Mouse (Mus musculus) midbrain, embryonic 11.5 days (tissue): ENCODE measurements around the gene Csde1. TPM values are rescaled to one million over a fixed set of nuclear protein-coding genes. Genes with fewer than 3 reads are reported as not detected.

ENCODE experiments used
- ATAC-seq: fragments of 200-750 bp; cut with Nextera tagmentation; 2 replicates; pipeline ENCODE4 v1.8.0; 2017; ENCODE audit warnings: moderate TSS enrichment, moderate library complexity; ENCODE audit not compliant: low FRiP score
- DNase-seq: peaks from one replicate; pipeline ENCODE4 v3.0.0; 2015; ENCODE audit warnings: low spot score; ENCODE audit errors: missing footprints
- H3K27ac ChIP-seq: fragments of 300-500 bp; sonication (generic); 2 replicates; pipeline ENCODE4 v1.5.1; 2014; ENCODE audit warnings: low read depth, low read length
- H3K27me3 ChIP-seq: fragments of 300-500 bp; sonication (generic); 2 replicates; pipeline ENCODE4 v1.6.1; 2014; ENCODE audit warnings: mild to moderate bottlenecking, low read length, moderate library complexity, mixed read lengths; ENCODE audit not compliant: control insufficient read depth, insufficient read depth
- H3K36me3 ChIP-seq: fragments of 300-500 bp; sonication (generic); 2 replicates; pipeline ENCODE4 v1.6.1; 2014; ENCODE audit warnings: mild to moderate bottlenecking, low read length, moderate library complexity, mixed read lengths; ENCODE audit not compliant: control insufficient read depth, insufficient read depth
- H3K4me1 ChIP-seq: fragments of 300-500 bp; sonication (generic); 2 replicates; pipeline ENCODE4 v1.6.1; 2014; ENCODE audit warnings: low read length; ENCODE audit not compliant: control insufficient read depth, insufficient read depth
- H3K4me2 ChIP-seq: fragments of 300-500 bp; sonication (generic); 2 replicates; pipeline ENCODE4 v1.6.1; 2014; ENCODE audit warnings: mild to moderate bottlenecking, moderate library complexity
- H3K4me3 ChIP-seq: fragments of 300-500 bp; sonication (generic); 2 replicates; pipeline ENCODE4 v1.5.1; 2014; ENCODE audit warnings: low read depth, low read length
- H3K9ac ChIP-seq: fragments of 300-500 bp; sonication (generic); 2 replicates; pipeline ENCODE4 v1.6.1; 2014; ENCODE audit warnings: low read length
- H3K9me3 ChIP-seq: fragments of 300-500 bp; sonication (generic); 2 replicates; pipeline ENCODE4 v1.6.1; 2016; ENCODE audit warnings: low read length; ENCODE audit not compliant: control insufficient read depth
- WGBS: fragments of 180-500 bp; shearing (Covaris S2); extraction: QIAGEN DNeasy Blood & Tissue Kit; methylation state at CpG from one replicate; pipeline ENCODE4 v1.1.7; 2014; 5-methylcytosine and 5-hydroxymethylcytosine counted together
- polyA plus RNA-seq: library from polyadenylated mRNA; unstranded; fragments of >200 nt; fragmentation: Nextera tagmentation; extraction: Ambion mirVana; gene quantifications from 2 replicates; pipeline ENCODE4 v1.2.1, GENCODE M21; 2014

The Csde1 gene
- polyA plus RNA-seq, 1 experiment from 2014 or later = 522 TPM

DNA sequence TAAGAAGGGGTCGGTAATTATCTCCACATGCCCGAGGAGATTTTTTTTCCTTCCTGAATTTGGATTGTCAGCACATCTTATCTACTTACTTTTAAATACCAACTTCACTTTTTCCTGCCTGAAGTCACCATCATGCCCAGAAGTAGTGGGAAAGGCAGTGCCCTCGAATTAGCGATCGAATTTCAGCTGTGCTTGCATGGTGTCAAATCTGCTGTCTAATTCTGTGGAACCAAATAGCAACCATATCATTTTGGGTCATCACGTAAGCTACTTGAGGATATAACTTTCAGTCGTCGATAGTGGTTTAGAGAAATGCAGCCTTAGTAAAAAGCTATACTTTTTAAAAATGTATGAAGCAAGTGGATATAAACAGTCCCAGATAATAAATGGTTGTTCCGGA, 56.2 kb downstream of the Csde1 start:
- Histone ChIP-seq H3K9me3 (no peaks in the 10 kb centered on the region), H3K27ac (no peak overlapping the region), H3K4me2 (no peak overlapping the region), H3K36me3 (no peaks in the 10 kb centered on the region), H3K4me3 (no peak overlapping the region), H3K27me3 (no peaks in the 10 kb centered on the region), H3K4me1 (no peaks in the 10 kb centered on the region), H3K9ac (no peak overlapping the region)
- ATAC-seq (no peak), DNase-seq (no peak)
- 94% methylated on average over 9 of the region's 9 CpGs for WGBS

DNA sequence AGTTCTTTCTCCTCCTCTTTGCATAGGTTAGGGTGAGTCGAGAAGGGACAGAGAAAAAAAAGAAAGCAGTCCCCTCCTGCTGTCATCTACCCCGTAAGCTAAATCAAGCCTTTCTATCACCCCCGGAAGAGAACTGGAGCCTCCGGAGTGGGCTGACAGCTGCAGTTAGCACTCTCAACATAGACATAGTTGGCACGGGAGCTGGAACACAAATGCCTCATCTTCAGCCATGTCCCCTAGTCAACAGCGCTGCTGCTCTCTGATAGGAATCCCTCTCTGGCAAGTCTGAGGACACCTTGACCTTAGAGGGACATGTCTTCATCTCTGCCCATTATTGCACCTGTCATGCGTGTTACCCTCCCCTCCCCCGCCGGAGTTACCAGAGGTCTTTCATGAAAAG, 59.1 kb downstream of the Csde1 start:
- no peaks in the 10 kb centered on the region for H3K4me1 ChIP-seq
- no peak overlapping the region for H3K4me3 ChIP-seq
- DNase-seq (no peak), ATAC-seq (no peak)
- no peak overlapping the region for H3K9ac ChIP-seq
- WGBS = 91% methylated on average over 9 of the region's 9 CpGs
- H3K4me2 ChIP-seq = no peak overlapping the region
- no peaks in the 10 kb centered on the region for H3K36me3 ChIP-seq
- H3K27me3 ChIP-seq = no peaks in the 10 kb centered on the region
- no peak overlapping the region for H3K27ac ChIP-seq
- H3K9me3 ChIP-seq = no peaks in the 10 kb centered on the region

DNA sequence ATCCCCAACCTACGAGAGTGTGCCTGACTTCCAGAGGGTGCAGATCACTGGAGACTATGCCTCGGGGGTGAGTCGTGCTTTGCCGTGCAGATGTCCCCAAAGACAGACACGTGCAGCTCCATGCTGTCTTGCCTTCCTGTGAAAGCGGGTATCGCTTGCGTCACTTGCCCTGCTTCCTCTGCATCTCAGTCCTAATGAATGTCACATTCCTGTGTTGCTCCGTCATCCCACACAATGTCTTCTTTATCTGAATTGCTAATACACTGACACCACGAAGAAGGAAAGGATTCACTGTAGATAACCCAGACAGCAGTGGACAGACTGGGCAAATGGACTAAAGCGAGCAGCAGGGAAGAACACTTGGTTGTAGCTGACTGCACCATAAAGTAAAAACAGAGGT, 60.8 kb downstream of the Csde1 start:
- no peaks in the 10 kb centered on the region for H3K4me1 ChIP-seq
- ATAC-seq = no peak
- no peaks in the 10 kb centered on the region for H3K36me3 ChIP-seq
- H3K4me3 ChIP-seq = no peak overlapping the region
- 73% methylated on average over 11 of the region's 11 CpGs for WGBS
- no peak overlapping the region for H3K4me2 ChIP-seq
- no peak overlapping the region for H3K27ac ChIP-seq
- H3K9me3 ChIP-seq = no peaks in the 10 kb centered on the region
- H3K9ac ChIP-seq = no peak overlapping the region
- DNase-seq = no peak
- H3K27me3 ChIP-seq = no peaks in the 10 kb centered on the region

DNA sequence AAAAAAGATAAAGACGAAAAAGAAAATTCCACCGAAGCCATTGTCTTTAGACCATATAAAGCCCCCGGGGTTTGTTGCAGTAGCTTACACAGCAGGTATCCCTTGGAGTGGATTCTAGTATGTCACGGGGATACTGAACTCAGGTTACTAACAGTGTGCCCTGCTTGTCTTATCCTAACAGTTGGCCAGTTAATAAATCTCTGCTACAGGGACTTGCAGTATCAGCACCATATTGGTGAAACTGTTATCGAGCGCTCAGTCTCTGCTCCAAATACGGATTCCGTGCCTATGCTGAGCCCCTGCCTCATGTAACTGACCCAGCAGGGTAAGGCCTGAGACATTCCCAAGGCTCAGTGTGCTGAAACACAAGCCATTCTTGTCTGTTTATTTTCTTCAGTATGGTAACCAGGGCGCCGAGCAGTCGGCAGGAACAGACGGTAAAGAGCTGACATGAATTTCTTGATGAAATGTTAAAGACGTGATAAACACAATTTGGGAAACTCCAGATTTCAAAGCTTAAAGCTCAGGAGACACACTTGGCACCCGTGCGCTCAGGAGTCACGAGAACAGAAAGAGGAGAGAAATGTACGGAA, 61.7 kb downstream of the Csde1 start:
- ATAC-seq = no peak
- DNase-seq = no peak
- 84% methylated on average over 17 of the region's 17 CpGs for WGBS

DNA sequence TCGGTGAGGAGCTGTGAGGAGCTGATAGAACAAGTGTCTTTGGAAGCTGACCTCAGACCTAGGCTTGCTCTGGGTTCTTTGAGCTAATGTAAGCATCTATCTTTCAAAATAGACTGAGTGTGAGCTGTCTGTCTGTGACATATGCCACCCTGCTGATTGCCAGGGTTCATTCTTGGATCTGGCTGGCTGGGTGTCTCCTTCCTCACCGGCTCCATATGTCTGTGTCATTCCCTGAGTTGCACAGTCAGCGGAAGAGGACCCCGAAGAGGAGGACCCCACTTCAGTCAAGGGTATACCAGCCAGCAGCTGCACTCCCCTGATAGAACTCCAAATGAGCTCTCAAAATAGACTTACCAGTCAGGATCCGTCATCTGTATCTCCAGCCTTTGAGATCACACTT, 62.5 kb downstream of the Csde1 start:
- Histone ChIP-seq H3K36me3 (no peaks in the 10 kb centered on the region), H3K4me3 (no peak overlapping the region), H3K4me1 (no peaks in the 10 kb centered on the region), H3K9ac (no peak overlapping the region), H3K27ac (no peak overlapping the region), H3K9me3 (no peaks in the 10 kb centered on the region), H3K4me2 (no peak overlapping the region), H3K27me3 (no peaks in the 10 kb centered on the region)
- WGBS = 91% methylated on average over 5 of the region's 5 CpGs
- ATAC-seq (no peak), DNase-seq (no peak)

More for the DNA sequence above, 61.7 kb downstream of the Csde1 start:
- no peak overlapping the region for H3K27ac ChIP-seq
- no peak overlapping the region for H3K4me2 ChIP-seq
- H3K36me3 ChIP-seq = no peaks in the 10 kb centered on the region
- H3K4me1 ChIP-seq = no peaks in the 10 kb centered on the region
- H3K4me3 ChIP-seq = no peak overlapping the region
- H3K9ac ChIP-seq = no peak overlapping the region
- H3K27me3 ChIP-seq = no peaks in the 10 kb centered on the region
- no peaks in the 10 kb centered on the region for H3K9me3 ChIP-seq

DNA sequence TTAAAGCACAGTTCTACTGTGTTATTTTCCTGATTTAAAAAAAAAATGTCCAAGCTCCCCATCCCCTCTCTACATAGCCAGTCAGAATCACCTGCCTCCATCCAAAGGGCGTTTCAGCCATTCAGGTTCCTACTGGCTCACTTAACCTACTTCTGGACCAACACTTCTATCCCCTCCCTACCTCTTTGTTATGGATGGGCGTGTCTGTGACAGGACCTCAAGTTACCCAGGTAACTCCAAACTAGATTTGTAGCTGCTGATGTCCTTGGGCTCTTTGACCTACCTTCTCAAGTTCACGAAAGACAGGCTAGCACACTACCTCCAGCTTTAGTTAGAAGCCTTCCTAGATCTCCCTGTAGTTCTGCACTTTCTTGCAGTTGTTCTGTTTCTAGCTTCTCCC, 65.8 kb downstream of the Csde1 start:
- H3K4me3 ChIP-seq = no peak overlapping the region
- DNase-seq (no peak), ATAC-seq (no peak)
- no peaks in the 10 kb centered on the region for H3K27me3 ChIP-seq
- 79% methylated on average over 3 of the region's 3 CpGs for WGBS
- H3K4me2 ChIP-seq = no peak overlapping the region
- no peak overlapping the region for H3K27ac ChIP-seq
- no peak overlapping the region for H3K9ac ChIP-seq
- H3K36me3 ChIP-seq = no peaks in the 10 kb centered on the region
- H3K9me3 ChIP-seq = no peaks in the 10 kb centered on the region
- H3K4me1 ChIP-seq = no peaks in the 10 kb centered on the region

DNA sequence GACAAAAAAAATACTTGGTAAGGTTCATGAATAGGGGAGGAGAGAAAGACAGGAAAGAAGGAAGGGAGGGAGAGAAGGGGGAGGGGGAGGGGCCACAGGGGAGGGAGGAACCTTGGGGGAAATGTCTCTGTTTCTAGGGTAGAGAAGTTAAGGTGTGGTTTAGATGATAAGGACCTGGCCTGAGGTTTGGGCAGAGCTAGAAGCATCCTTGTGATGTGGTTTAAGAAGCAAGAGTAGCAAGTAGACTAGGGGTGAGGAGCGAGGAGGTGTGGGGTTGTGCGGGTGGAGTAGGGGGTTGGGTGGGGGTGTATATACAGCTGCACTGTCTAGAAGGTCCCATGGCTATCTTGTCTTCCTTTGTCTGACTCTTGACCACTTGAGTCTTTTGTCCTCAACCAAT, 71.5 kb downstream of the Csde1 start:
- Histone ChIP-seq H3K27ac (no peak overlapping the region), H3K9ac (no peak overlapping the region), H3K4me3 (no peak overlapping the region), H3K4me1 (no peaks in the 10 kb centered on the region), H3K9me3 (no peaks in the 10 kb centered on the region), H3K27me3 (no peaks in the 10 kb centered on the region), H3K4me2 (no peak overlapping the region), H3K36me3 (no peaks in the 10 kb centered on the region)
- DNase-seq (no peak), ATAC-seq (no peak)
- 95% methylated on average over 2 of the region's 2 CpGs for WGBS

DNA sequence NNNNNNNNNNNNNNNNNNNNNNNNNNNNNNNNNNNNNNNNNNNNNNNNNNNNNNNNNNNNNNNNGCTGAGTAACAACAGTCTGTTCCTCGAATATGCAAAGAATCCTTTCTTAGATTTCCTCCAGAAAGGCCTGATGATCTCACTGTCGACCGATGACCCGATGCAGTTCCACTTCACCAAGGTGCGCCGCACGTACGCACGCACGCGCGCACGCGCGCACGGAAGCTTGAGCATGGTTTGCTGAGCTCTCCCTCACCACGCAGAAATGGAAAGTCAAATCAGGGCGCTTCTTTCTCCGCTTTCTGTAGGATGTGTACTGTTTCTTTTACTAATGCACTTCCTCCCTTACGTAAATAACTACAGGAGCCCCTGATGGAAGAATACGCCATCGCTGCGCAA, 78.4 kb downstream of the Csde1 start:
- 83% methylated on average over 23 of the region's 23 CpGs for WGBS
- H3K9ac ChIP-seq = no peak overlapping the region
- H3K4me2 ChIP-seq = no peak overlapping the region
- H3K27me3 ChIP-seq = peaks cover 13% of the 10 kb centered on the region
- H3K27ac ChIP-seq = no peak overlapping the region
- no peak overlapping the region for H3K4me3 ChIP-seq
- no peaks in the 10 kb centered on the region for H3K36me3 ChIP-seq
- H3K4me1 ChIP-seq = peaks cover 8% of the 10 kb centered on the region; the same call in 1 of the 2 replicates
- H3K9me3 ChIP-seq = no peaks in the 10 kb centered on the region
- ATAC-seq (no peak), DNase-seq (no peak)

DNA sequence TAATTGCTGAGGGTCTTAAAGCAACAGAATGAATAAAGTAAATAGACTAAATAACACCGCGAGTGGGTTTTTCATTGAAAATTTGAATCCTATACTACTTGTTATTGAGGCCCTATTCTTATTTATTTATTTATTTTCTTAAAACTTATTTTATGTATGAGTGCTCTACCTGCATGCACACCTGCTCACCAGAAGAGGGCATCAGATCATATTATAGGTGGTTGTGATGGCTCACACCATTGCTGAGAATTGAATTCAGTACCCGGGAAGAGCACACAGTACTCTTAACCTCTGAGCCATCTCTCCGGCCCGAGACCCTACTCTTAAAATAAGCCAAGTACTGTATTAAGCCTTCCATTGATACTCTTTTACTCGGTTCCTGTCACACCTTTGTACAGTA, 79.4 kb downstream of the Csde1 start:
- Histone ChIP-seq H3K4me1 (peaks cover 8% of the 10 kb centered on the region; the same call in 1 of the 2 replicates), H3K9me3 (no peaks in the 10 kb centered on the region), H3K4me2 (no peak overlapping the region), H3K9ac (no peak overlapping the region), H3K4me3 (no peak overlapping the region), H3K27me3 (peaks cover 18% of the 10 kb centered on the region), H3K27ac (no peak overlapping the region), H3K36me3 (no peaks in the 10 kb centered on the region)
- 88% methylated on average over 6 of the region's 6 CpGs for WGBS
- DNase-seq (no peak), ATAC-seq (no peak)
